Mouse (Mus musculus) E14TG2a.4 (cell line): ENCODE data around the gene Epb41l5.

Source experiments
- H3K27me3 ChIP-seq: 2 replicates; pipeline ENCODE4 v1.6.1; 2014; ENCODE audit warnings: low read length, control low read depth; ENCODE audit not compliant: insufficient read depth
- H3K36me3 ChIP-seq: 2 replicates; pipeline ENCODE4 v1.6.1; 2014; ENCODE audit warnings: low read length, control low read depth; ENCODE audit not compliant: insufficient read depth
- H3K4me1 ChIP-seq: replicated peaks from 2 replicates; pipeline ENCODE4 v1.6.1; 2014; ENCODE audit warnings: low read depth, low read length, control low read depth
- H3K4me3 ChIP-seq: replicated peaks from 2 replicates; pipeline ENCODE4 v1.5.1; 2014; ENCODE audit warnings: mild to moderate bottlenecking, low read length
- H3K9me3 ChIP-seq: 2 replicates; pipeline ENCODE4 v1.6.1; 2014; ENCODE audit warnings: low read length, control low read depth
- CTCF ChIP-seq: conservative IDR thresholded peaks from 2 replicates; pipeline ENCODE4 v1.5.1; 2014; ENCODE audit warnings: low read length
- NANOG ChIP-seq: IDR thresholded peaks from 2 replicates; pipeline ENCODE4 v1.6.1; 2014; ENCODE audit warnings: borderline replicate concordance, low read length, mixed read lengths
- POU5F1 ChIP-seq: IDR thresholded peaks from 2 replicates; pipeline ENCODE4 v1.6.1; 2014; ENCODE audit warnings: low read length, borderline replicate concordance

The Epb41l5 gene

DNA sequence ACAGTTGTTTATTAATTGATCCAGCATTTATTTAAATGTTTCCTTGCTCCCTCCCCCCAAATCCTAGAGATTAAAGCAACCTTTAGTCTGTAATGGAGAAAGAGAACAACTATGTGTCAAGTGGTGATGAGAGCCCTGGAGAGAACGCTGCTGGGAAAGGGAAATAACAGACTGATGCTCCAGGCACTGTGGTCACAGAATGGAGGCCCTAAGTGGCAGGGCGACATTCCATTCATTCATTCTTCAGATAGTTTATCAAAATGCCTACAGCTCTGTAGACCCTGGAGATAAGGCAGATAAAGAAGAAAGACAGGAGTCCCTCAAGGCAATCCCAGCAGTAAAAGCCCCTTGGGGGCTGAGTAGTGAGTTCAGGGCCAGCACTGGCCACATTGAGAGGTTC is 827 bp upstream of the Epb41l5 start:
- H3K9me3 ChIP-seq: no peaks in the 10 kb centered on the region
- peaks cover 19% of the 10 kb centered on the region for H3K4me1 ChIP-seq
- TF ChIP-seq NANOG: no peak
- H3K4me3 ChIP-seq: no peak overlapping the region
- H3K27me3 ChIP-seq: no peaks in the 10 kb centered on the region
- no peaks in the 10 kb centered on the region for H3K36me3 ChIP-seq

DNA sequence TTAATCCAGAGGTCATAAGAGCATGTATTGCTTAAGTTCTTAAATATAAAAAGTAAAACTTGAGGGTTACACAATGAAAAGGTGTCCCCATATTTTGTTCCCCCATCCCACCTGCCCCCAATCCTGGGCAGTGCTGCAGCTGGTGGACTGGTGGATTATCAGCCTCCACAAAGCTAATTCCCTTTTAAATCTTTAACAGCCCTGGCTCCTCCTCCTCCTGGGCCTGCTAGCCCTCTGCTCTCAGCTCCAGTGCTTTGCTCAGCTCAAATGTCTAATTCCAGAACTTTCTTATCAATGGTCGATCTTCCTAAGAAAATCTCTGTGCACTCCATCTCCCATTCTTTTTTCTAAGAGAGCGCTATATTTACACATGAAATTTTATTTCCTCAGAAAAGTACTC is 2.4 kb downstream of the Epb41l5 start:
- Histone ChIP-seq H3K9me3 (no peaks in the 10 kb centered on the region), H3K4me3 (no peak overlapping the region), H3K27me3 (no peaks in the 10 kb centered on the region), H3K4me1 (peaks cover 24% of the 10 kb centered on the region), H3K36me3 (0 out of 2 replicates have a peak, but pooled peaks cover 6% of the 10 kb centered on the region)
- TF ChIP-seq NANOG: no peak
- no peak for TF ChIP-seq POU5F1
- no peak for TF ChIP-seq CTCF

DNA sequence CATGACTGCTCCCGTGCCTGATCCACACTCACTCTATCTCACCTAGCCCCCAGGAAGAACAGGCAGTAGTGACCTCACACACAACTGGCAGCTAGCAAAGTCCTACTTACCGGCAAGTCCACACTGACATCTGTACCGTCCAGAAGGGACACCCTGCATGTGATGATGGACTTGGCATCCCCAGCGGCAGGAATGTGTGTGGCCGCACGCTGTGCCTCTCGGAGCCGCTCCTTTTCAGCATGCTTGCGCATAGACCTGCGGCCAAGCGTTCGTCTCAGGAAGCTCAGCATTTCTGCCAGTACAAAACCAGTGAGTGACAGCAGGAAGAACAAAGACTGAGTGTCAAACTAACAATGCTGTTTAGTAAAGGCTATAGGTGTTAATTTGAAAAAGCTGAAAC is 6.4 kb downstream of the Epb41l5 start:
- no peaks in the 10 kb centered on the region for H3K9me3 ChIP-seq
- H3K36me3 ChIP-seq: peaks cover 15% of the 10 kb centered on the region; the same call in 1 of the 2 replicates
- H3K4me3 ChIP-seq: no peak overlapping the region
- H3K27me3 ChIP-seq: no peaks in the 10 kb centered on the region
- peaks cover 8% of the 10 kb centered on the region for H3K4me1 ChIP-seq
- no peak for TF ChIP-seq NANOG
- no peak for TF ChIP-seq POU5F1
- TF ChIP-seq CTCF: peak; percentile 23

DNA sequence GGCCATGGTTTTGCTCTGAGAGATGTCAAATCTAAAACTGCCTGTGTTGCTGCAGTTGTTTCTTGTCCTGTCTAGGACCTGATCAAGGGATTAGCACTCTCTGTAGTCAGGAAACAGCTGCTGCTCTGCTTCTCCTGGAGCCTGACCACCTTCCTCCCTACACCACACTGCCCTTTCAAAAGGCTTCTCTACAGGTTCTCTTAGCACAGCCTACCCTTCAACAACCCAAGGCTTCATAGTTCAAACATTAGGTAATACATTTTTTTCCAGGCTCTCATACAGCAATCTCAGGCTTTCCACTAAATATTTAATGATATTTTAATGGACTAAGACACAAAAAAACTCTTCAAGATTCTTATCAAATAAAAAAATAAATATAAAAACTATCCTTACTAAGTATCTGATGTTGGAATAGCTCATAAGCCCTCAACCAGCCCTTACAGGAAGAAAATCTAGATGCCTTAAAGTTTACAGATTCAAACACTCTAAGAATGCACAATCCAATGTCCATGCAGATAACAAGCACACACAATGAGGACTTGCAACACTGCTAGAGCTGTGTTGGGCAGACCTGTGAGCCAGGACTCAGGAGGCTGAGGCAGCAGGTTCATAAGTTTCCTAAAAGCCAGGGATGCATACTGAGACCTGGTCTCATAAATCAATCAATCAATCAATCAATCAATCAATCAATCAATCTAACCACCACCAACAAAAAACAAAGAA is 7.5 kb downstream of the Epb41l5 start:
- peaks cover 27% of the 10 kb centered on the region for H3K36me3 ChIP-seq
- no peak overlapping the region for H3K4me3 ChIP-seq
- H3K4me1 ChIP-seq: peaks cover 7% of the 10 kb centered on the region
- TF ChIP-seq NANOG (no peak), CTCF (no peak), POU5F1 (no peak)
- no peaks in the 10 kb centered on the region for H3K27me3 ChIP-seq
- no peaks in the 10 kb centered on the region for H3K9me3 ChIP-seq

DNA sequence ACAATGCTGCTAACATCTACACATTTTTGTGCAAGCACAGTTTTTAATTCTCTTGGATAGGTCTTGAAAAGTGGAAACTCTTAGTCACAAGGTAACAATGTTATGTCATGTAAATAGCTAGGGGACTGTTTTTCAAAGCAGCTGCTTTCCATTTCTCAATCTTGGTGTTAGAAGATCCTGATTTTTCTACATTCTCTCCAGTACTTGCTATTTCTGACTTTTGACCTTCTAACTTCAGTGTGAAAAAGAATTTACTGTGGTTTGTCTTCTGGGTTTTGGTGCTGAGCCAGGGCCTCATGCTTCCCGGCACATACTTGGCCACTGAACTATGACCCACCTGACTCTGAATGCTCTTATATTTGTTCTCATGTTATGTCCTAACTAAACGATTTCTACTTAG is 8.8 kb downstream of the Epb41l5 start:
- H3K9me3 ChIP-seq: no peaks in the 10 kb centered on the region
- no peak overlapping the region for H3K4me3 ChIP-seq
- TF ChIP-seq CTCF (no peak), POU5F1 (no peak), NANOG (no peak)
- peaks cover 29% of the 10 kb centered on the region for H3K36me3 ChIP-seq
- H3K4me1 ChIP-seq: peaks cover 14% of the 10 kb centered on the region
- H3K27me3 ChIP-seq: no peaks in the 10 kb centered on the region

DNA sequence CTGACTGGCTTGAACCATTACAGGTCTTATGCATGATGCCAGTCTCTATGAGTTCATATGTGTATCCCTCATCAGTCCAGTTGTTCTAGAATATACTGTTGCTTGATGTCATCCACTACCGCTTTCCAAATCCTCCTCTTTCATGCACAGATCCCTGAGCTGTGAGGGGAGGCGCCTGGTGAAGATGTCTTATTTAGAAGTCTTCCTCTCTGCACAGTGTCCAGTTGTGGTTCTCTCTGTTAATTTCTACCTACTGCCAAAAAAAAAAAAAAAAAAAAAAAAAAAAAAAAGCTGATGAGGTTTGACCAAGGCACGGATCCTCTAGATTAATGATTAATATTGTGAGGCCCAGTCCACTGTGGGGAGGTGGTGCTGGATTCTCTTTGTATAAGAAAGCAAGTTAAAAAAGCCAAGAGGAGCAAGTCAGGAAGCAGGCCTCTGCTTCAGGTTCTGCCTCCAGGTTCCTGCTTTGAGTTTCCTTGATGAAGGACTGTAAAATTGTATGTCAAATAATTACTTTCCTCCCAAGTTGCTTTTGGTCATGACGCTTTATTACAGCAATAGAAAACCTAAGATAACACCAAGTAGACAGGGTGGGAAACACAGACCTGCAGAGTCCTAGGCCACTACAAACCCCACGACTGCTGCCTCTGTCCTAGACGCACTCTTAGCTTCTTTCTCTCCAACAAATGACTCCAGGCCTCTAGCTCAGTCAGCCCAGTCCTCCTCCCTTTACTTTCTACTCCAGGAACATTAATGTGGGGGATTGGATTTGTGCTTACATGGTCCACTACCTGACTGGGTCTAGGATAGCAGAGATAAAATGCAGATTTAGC is 11.4 kb downstream of the Epb41l5 start:
- Histone ChIP-seq H3K4me3 (no peak overlapping the region), H3K36me3 (peaks cover 38% of the 10 kb centered on the region), H3K9me3 (no peaks in the 10 kb centered on the region), H3K4me1 (peaks cover 21% of the 10 kb centered on the region), H3K27me3 (no peaks in the 10 kb centered on the region)
- TF ChIP-seq NANOG (no peak), CTCF (no peak), POU5F1 (no peak)

DNA sequence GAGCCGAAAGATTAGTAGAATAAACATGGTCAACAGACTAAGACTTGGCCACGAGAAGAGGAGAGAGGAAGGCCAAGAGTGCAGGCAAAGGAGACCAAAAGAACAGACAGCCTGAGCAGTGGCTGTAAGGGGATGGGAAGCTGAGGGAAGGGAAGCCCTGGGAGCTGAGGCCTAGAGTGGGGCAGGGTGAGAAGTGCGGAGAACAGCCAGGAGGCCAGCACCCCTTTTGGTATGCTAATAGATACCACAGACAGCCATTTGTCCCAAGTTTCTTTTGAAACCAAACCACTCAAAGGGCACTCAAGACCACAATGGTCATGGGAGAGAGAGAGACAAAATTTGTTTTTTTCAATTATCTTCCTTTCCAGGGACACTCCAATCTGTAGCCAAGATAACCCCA is 14.1 kb downstream of the Epb41l5 start:
- H3K4me3 ChIP-seq: no peak overlapping the region
- TF ChIP-seq NANOG: peak; percentile 88
- no peak for TF ChIP-seq CTCF
- peaks cover 36% of the 10 kb centered on the region for H3K36me3 ChIP-seq
- no peaks in the 10 kb centered on the region for H3K27me3 ChIP-seq
- H3K9me3 ChIP-seq: no peaks in the 10 kb centered on the region
- H3K4me1 ChIP-seq: peaks cover 17% of the 10 kb centered on the region

DNA sequence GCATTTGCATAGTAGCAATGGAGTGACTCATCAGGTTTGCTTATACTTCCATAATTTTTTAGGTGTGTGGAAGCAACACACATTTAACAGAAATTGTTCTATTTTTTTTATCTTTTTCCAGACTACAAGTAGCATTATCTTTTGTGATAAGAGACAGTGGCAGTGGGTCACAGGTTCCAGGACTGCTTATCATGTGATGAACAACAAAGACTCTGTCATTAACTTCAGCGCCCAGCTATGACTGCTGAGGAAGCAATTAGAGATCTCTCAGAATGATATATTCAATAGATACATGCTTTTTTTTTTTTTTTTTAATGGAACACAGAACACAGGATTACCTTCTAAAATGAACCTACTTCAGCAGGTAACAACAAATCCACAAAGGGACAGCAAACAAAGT is 18.4 kb downstream of the Epb41l5 start:
- TF ChIP-seq CTCF: no peak
- no peak for TF ChIP-seq POU5F1
- TF ChIP-seq NANOG: no peak
- Histone ChIP-seq H3K4me1 (peaks cover 16% of the 10 kb centered on the region), H3K9me3 (no peaks in the 10 kb centered on the region), H3K36me3 (peaks cover 31% of the 10 kb centered on the region; the same call in 1 of the 2 replicates), H3K4me3 (no peak overlapping the region), H3K27me3 (no peaks in the 10 kb centered on the region)

DNA sequence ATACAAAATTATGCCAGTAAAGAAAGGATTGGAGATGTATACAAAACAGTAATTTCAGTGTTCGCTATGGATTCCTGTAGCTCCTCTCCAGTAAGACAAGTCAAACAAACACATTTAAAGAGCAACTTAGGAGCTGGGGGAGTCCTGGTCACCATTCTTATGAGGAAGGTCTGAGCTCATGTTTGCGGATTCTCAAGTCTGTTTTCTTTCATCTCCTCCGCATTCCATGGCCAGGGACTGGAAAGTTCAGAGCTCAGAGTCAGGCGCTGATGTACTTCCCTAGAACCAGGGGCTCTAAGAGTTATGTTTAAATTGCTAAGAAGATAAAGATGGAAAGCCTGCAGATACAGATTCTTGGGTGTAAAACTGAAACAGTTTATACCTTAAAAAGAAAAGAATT is 22.0 kb downstream of the Epb41l5 start:
- peaks cover 3% of the 10 kb centered on the region; the same call in 1 of the 2 replicates for H3K4me1 ChIP-seq
- no peaks in the 10 kb centered on the region for H3K9me3 ChIP-seq
- H3K27me3 ChIP-seq: no peaks in the 10 kb centered on the region
- no peak overlapping the region for H3K4me3 ChIP-seq
- peaks cover 22% of the 10 kb centered on the region; the same call in 1 of the 2 replicates for H3K36me3 ChIP-seq
- no peak for TF ChIP-seq CTCF
- TF ChIP-seq POU5F1: no peak
